Mouse (Mus musculus) activated CD4-positive, CD25-positive, alpha-beta regulatory T cell, adult 4 months (primary cell): Measurements from ENCODE around the gene Smad1. TPM values are rescaled to one million over a fixed set of nuclear protein-coding genes. Genes with fewer than 3 reads are reported as not detected.

Experiments
- ATAC-seq: one replicate; pipeline ENCODE4 v1.8.0; 2017
- polyA plus RNA-seq, 2 experiments: library from polyadenylated mRNA; unstranded; fragments of 100-300 nt; shearing (Covaris generic); gene quantifications; one replicate each; pipeline ENCODE4 v1.2.1; 2017

Smad1 gene
- polyA plus RNA-seq, 2 experiments from 2014 or later, result 4.7 to 5.4 TPM

GRCm38 (mm10) chr8:79381771-79382170 lies 17.5 kb downstream of the Smad1 start:
- no peak for ATAC-seq

GRCm38 (mm10) chr8:79380386-79380785 lies 18.9 kb downstream of the Smad1 start:
- ATAC-seq, result no peak

GRCm38 (mm10) chr8:79379971-79380370 lies 19.3 kb downstream of the Smad1 start:
- no peak for ATAC-seq

GRCm38 (mm10) chr8:79376648-79377047 lies 22.7 kb downstream of the Smad1 start:
- ATAC-seq, result no peak

GRCm38 (mm10) chr8:79375775-79376123 lies 23.6 kb downstream of the Smad1 start:
- ATAC-seq, result no peak

- no peak for ATAC-seq
These were observed 24.1 kb downstream of the Smad1 start for GRCm38 (mm10) chr8:79375074-79375774.

GRCm38 (mm10) chr8:79374410-79374809 lies 24.9 kb downstream of the Smad1 start:
- ATAC-seq, result no peak

- no peak for ATAC-seq
These were observed 25.8 kb downstream of the Smad1 start for GRCm38 (mm10) chr8:79373563-79373962.

- no peak for ATAC-seq
These were observed 26.4 kb downstream of the Smad1 start for GRCm38 (mm10) chr8:79372960-79373359.

GRCm38 (mm10) chr8:79372521-79372920 lies 26.8 kb downstream of the Smad1 start:
- ATAC-seq, result no peak

GRCm38 (mm10) chr8:79372084-79372483 lies 27.2 kb downstream of the Smad1 start:
- ATAC-seq, result no peak

- peak; percentile 84 for ATAC-seq
These were observed 28.6 kb downstream of the Smad1 start for GRCm38 (mm10) chr8:79370646-79371290.

- no peak for ATAC-seq
These were observed 30.2 kb downstream of the Smad1 start for GRCm38 (mm10) chr8:79369163-79369562.

- ATAC-seq, result no peak
These were observed 31.4 kb downstream of the Smad1 start for GRCm38 (mm10) chr8:79367959-79368358.

- ATAC-seq, result no peak
These were observed 32.0 kb downstream of the Smad1 start for GRCm38 (mm10) chr8:79367350-79367749.

- ATAC-seq, result no peak
These were observed 33.1 kb downstream of the Smad1 start for GRCm38 (mm10) chr8:79366227-79366626.

- ATAC-seq, result no peak
These were observed 33.6 kb downstream of the Smad1 start for GRCm38 (mm10) chr8:79365707-79366106.

GRCm38 (mm10) chr8:79364806-79365205 lies 34.5 kb downstream of the Smad1 start:
- no peak for ATAC-seq

- no peak for ATAC-seq
These were observed 36.9 kb downstream of the Smad1 start for GRCm38 (mm10) chr8:79362430-79362829.

- no peak for ATAC-seq
These were observed 38.4 kb downstream of the Smad1 start for GRCm38 (mm10) chr8:79360774-79361527.

- no peak for ATAC-seq
These were observed 39.0 kb downstream of the Smad1 start for GRCm38 (mm10) chr8:79360302-79360701.

GRCm38 (mm10) chr8:79355721-79356434 lies 43.4 kb downstream of the Smad1 start:
- ATAC-seq, result no peak

GRCm38 (mm10) chr8:79354009-79354408 lies 45.3 kb downstream of the Smad1 start:
- ATAC-seq, result no peak
